Mouse (Mus musculus): Measurements from ENCODE around the gene Ifitm1.

Gene Ifitm1

GRCm38 (mm10) chr7:140966921-140967320 is at the start of gene Ifitm1:
Ifitm1 (plus strand) TSS chr7:140967221.
- no peak for DNase-seq (ENCODE audit: low read depth, low spot score)

- no peak for DNase-seq (ENCODE audit: low read depth, low spot score)
Observed at GRCm38 (mm10) chr7:140919911-140920310, 47.1 kb upstream of the Ifitm1 start.

GRCm38 (mm10) chr7:140920418-140921029 is 46.5 kb upstream of the Ifitm1 start, which contains the start of gene Nlrp6:
Nlrp6 (plus strand) TSS chr7:140920902.
- DNase-seq (ENCODE audit: low read depth, low spot score): no peak

GRCm38 (mm10) chr7:140921225-140921975 is 45.6 kb upstream of the Ifitm1 start:
- DNase-seq (ENCODE audit: low read depth, low spot score): no peak

- no peak for DNase-seq (ENCODE audit: low read depth, low spot score)
Observed at GRCm38 (mm10) chr7:140922398-140923069, 44.5 kb upstream of the Ifitm1 start.

GRCm38 (mm10) chr7:140923070-140923775 is 43.8 kb upstream of the Ifitm1 start:
- no peak for DNase-seq (ENCODE audit: low read depth, low spot score)

GRCm38 (mm10) chr7:140927181-140927580 is 39.8 kb upstream of the Ifitm1 start:
- no peak for DNase-seq (ENCODE audit: low read depth, low spot score)

GRCm38 (mm10) chr7:140938436-140938835 is 28.6 kb upstream of the Ifitm1 start:
- no peak for DNase-seq (ENCODE audit: low read depth, low spot score)

GRCm38 (mm10) chr7:140938896-140939295 is 28.1 kb upstream of the Ifitm1 start:
- no peak for DNase-seq (ENCODE audit: low read depth, low spot score)

- no peak for DNase-seq (ENCODE audit: low read depth, low spot score)
Observed at GRCm38 (mm10) chr7:140939669-140940171, 27.3 kb upstream of the Ifitm1 start.

- DNase-seq (ENCODE audit: low read depth, low spot score): no peak
Observed at GRCm38 (mm10) chr7:140941222-140942051, 25.6 kb upstream of the Ifitm1 start, which contains the start of gene Pgghg. Pgghg (plus strand) TSS chr7:140941391.

GRCm38 (mm10) chr7:140942341-140942740 is 24.7 kb upstream of the Ifitm1 start:
- DNase-seq (ENCODE audit: low read depth, low spot score): no peak

GRCm38 (mm10) chr7:140942811-140943210 is 24.2 kb upstream of the Ifitm1 start:
- DNase-seq (ENCODE audit: low read depth, low spot score): no peak

- no peak for DNase-seq (ENCODE audit: low read depth, low spot score)
Observed at GRCm38 (mm10) chr7:140943356-140943755, 23.7 kb upstream of the Ifitm1 start.

- DNase-seq (ENCODE audit: low read depth, low spot score): no peak
Observed at GRCm38 (mm10) chr7:140944236-140944635, 22.8 kb upstream of the Ifitm1 start.

GRCm38 (mm10) chr7:140945247-140945646 is 21.8 kb upstream of the Ifitm1 start:
- DNase-seq (ENCODE audit: low read depth, low spot score): no peak

- no peak for DNase-seq (ENCODE audit: low read depth, low spot score)
Observed at GRCm38 (mm10) chr7:140946311-140946710, 20.7 kb upstream of the Ifitm1 start.

GRCm38 (mm10) chr7:140946980-140947379 is 20.0 kb upstream of the Ifitm1 start:
- DNase-seq (ENCODE audit: low read depth, low spot score): no peak

- DNase-seq (ENCODE audit: low read depth, low spot score): no peak
Observed at GRCm38 (mm10) chr7:140948161-140948560, 18.9 kb upstream of the Ifitm1 start.

- DNase-seq (ENCODE audit: low read depth, low spot score): no peak
Observed at GRCm38 (mm10) chr7:140949255-140949654, 17.8 kb upstream of the Ifitm1 start.
